Mouse (Mus musculus): ENCODE data around the gene Ltbr. TPM values are rescaled to one million over a fixed set of nuclear protein-coding genes. Genes with fewer than 3 reads are reported as not detected.
"Not testable (repeated sequence)": the region's sequence is repeated elsewhere in the genome, so short reads cannot be mapped to it uniquely, and the experiment has no call there.

The Ltbr gene
- total RNA-seq, 2 experiments from 2014 or later: 20.3 to 21.2 TPM

- peak; percentile 50 for TF ChIP-seq CTCF (IDR thresholded peaks at IDR 0.05)
- intact Hi-C loops (cut with DNase I): loop anchor here (2.0 to 10.0 kb wide), 3 partner anchors 90 to 228 kb away; partner anchors contain the start of genes Acrbp and Nop2
- H3K4me3 ChIP-seq: no peak overlapping the region
- peak; percentile 43 for DNase-seq
- H3K27ac ChIP-seq: no peak overlapping the region
These were observed 38.7 kb downstream of the Ltbr start for GRCm38 (mm10) chr6:125274841-125275563.

- no peak for DNase-seq
- H3K4me3 ChIP-seq: no peak overlapping the region
- intact Hi-C loops (cut with DNase I): loop anchor here (5.0 to 10.0 kb wide), 2 partner anchors 138 to 225 kb away; partner anchors contain the start of genes Acrbp and Nop2
- H3K27ac ChIP-seq: peak overlapping the region; percentile 63; the same call in 1 of the 2 replicates
- no peak for TF ChIP-seq CTCF (IDR thresholded peaks at IDR 0.05)
These were observed 41.4 kb downstream of the Ltbr start for GRCm38 (mm10) chr6:125272228-125272785.

GRCm38 (mm10) chr6:125271455-125272227 lies 42.0 kb downstream of the Ltbr start:
- H3K27ac ChIP-seq: peak overlapping the region; percentile 79

GRCm38 (mm10) chr6:125268799-125269198 lies 44.9 kb downstream of the Ltbr start:
- Histone ChIP-seq H3K27ac (no peak overlapping the region), H3K4me3 (no peak overlapping the region)
- DNase-seq: no peak
- no peak for TF ChIP-seq CTCF (IDR thresholded peaks at IDR 0.05)
- intact Hi-C loops (cut with DNase I): no loop called here

More at GRCm38 (mm10) chr6:125271455-125272227, 42.0 kb downstream of the Ltbr start:
- peak overlapping the region; percentile 63 for H3K4me3 ChIP-seq
- peak; percentile 96 for DNase-seq
- intact Hi-C loops (cut with DNase I): loop anchor here (1.0 to 10.0 kb wide), 3 partner anchors 52 to 224 kb away; partner anchors contain the start of genes Acrbp and Nop2
- peak; percentile 91 for TF ChIP-seq CTCF (IDR thresholded peaks at IDR 0.05)

GRCm38 (mm10) chr6:125267469-125267868 lies 46.2 kb downstream of the Ltbr start:
- Histone ChIP-seq H3K4me3 (no peak overlapping the region), H3K27ac (no peak overlapping the region)
- no peak for DNase-seq
- intact Hi-C loops (cut with DNase I): no loop called here
- no peak for TF ChIP-seq CTCF (IDR thresholded peaks at IDR 0.05)

- H3K27ac ChIP-seq; intact Hi-C loops (cut with DNase I); H3K4me3 ChIP-seq; DNase-seq: not testable (repeated sequence)
- peak; percentile 1; the same call in 1 of the 2 replicates for TF ChIP-seq CTCF (IDR thresholded peaks at IDR 0.05)
These were observed 47.1 kb downstream of the Ltbr start for GRCm38 (mm10) chr6:125266600-125266999.

- Histone ChIP-seq H3K4me3 (no peak overlapping the region), H3K27ac (no peak overlapping the region)
- intact Hi-C loops (cut with DNase I): no loop called here
- TF ChIP-seq CTCF (IDR thresholded peaks at IDR 0.05): no peak
- no peak for DNase-seq
These were observed 47.6 kb downstream of the Ltbr start for GRCm38 (mm10) chr6:125266091-125266490.

GRCm38 (mm10) chr6:125265239-125265638 lies 48.4 kb downstream of the Ltbr start:
- no peak overlapping the region for H3K4me3 ChIP-seq
- intact Hi-C loops (cut with DNase I): no loop called here
- TF ChIP-seq CTCF (IDR thresholded peaks at IDR 0.05): no peak
- DNase-seq: no peak
- no peak overlapping the region for H3K27ac ChIP-seq

- DNase-seq: no peak
- intact Hi-C loops (cut with DNase I): no loop called here
- Histone ChIP-seq H3K4me3 (no peak overlapping the region), H3K27ac (no peak overlapping the region)
- TF ChIP-seq CTCF (IDR thresholded peaks at IDR 0.05): no peak
These were observed 49.5 kb downstream of the Ltbr start for GRCm38 (mm10) chr6:125264219-125264618.

- no peak for DNase-seq
- Histone ChIP-seq H3K4me3 (no peak overlapping the region), H3K27ac (no peak overlapping the region)
- intact Hi-C loops (cut with DNase I): no loop called here
- no peak for TF ChIP-seq CTCF (IDR thresholded peaks at IDR 0.05)
These were observed 53.6 kb downstream of the Ltbr start for GRCm38 (mm10) chr6:125260006-125260555.

Other genes starting within 250 kb of the Ltbr start
- gene Lpar5, start 246.0 kb downstream of the Ltbr start, total RNA-seq (2021): not detected
- gene Chd4, start 217.9 kb downstream of the Ltbr start, total RNA-seq (2021): 10 to 100 TPM; 68.8 to 71.2 TPM
- gene Nop2, start 182.0 kb downstream of the Ltbr start, total RNA-seq (2021): 10 to 100 TPM; 17.9 to 18.1 TPM
- gene Iffo1, start 168.6 kb downstream of the Ltbr start, total RNA-seq (2021): 1 to 10 TPM; 7.8 to 9.4 TPM
- over 10,000 TPM in 1 of 2 experiments, 1,000 to 10,000 TPM in 1; 9,742 to 11,894 TPM for gene Gapdh, start 147.4 kb downstream of the Ltbr start, total RNA-seq (2021)
- 1 to 10 TPM; 6.5 to 9.8 TPM for gene Ncapd2, start 122.2 kb downstream of the Ltbr start, total RNA-seq (2021)
- 100 to 1,000 TPM; 214 to 262 TPM for gene Mrpl51, start 122.1 kb downstream of the Ltbr start, total RNA-seq (2021)
- 10 to 100 TPM; 14.3 to 16.0 TPM for gene Vamp1, start 98.3 kb downstream of the Ltbr start, total RNA-seq (2021)
- gene Tapbpl, start 82.0 kb downstream of the Ltbr start, total RNA-seq (2021): 1 to 10 TPM; 2.4 to 2.6 TPM
- under 1 TPM; 0.31 to 0.64 TPM for gene Cd27, start 76.9 kb downstream of the Ltbr start, total RNA-seq (2021)
- not detected for gene Tuba3a, start 27.8 kb downstream of the Ltbr start, total RNA-seq (2021)
- under 1 TPM; 0.10 to 0.14 TPM for gene Scnn1a, start 6.8 kb upstream of the Ltbr start, total RNA-seq (2021)
- 10 to 100 TPM; 25.8 to 26.2 TPM for gene Tnfrsf1a, start 35.5 kb upstream of the Ltbr start, total RNA-seq (2021)
- not detected for gene Plekhg6, start 66.9 kb upstream of the Ltbr start, total RNA-seq (2021)
- 10 to 100 TPM; 19.1 to 30.7 TPM for gene Cd9, start 180.9 kb upstream of the Ltbr start, total RNA-seq (2021)
- 10 to 100 TPM; 12.5 to 15.3 TPM for gene Vwf, start 232.9 kb upstream of the Ltbr start, total RNA-seq (2021)